Mouse (Mus musculus) stomach, postnatal 0 days (tissue): ENCODE results near the gene Usp42.

ENCODE experiments used
- CTCF ChIP-seq: IDR thresholded peaks from 2 replicates; pipeline ENCODE4 v1.5.1; 2016; ENCODE audit warnings: antibody characterized with exemption, low read depth, mild to moderate bottlenecking, moderate library complexity
- EP300 ChIP-seq: optimal IDR thresholded peaks from 2 replicates; pipeline ENCODE3; 2016; ENCODE audit warnings: antibody characterized with exemption

GRCm38 (mm10) chr5:143701074-143701473, 31.0 kb downstream of the Usp42 start:
- no peak for TF ChIP-seq CTCF
- TF ChIP-seq EP300 = no peak
